Mouse (Mus musculus) CD4-positive, CD25-positive, alpha-beta regulatory T cell, adult 4 months (primary cell): Measurements from ENCODE around the gene Gm21518. TPM values are rescaled to one million over a fixed set of nuclear protein-coding genes. Genes with fewer than 3 reads are reported as not detected.
"Not testable (repeated sequence)": the region's sequence is repeated elsewhere in the genome, so short reads cannot be mapped to it uniquely, and the experiment has no call there.

Experiments used
- ATAC-seq: one replicate; pipeline ENCODE4 v1.8.0; 2017
- polyA plus RNA-seq, 2 experiments: library from polyadenylated mRNA; unstranded; fragments of 100-300 nt; shearing (Covaris generic); gene quantifications; one replicate each; pipeline ENCODE4 v1.2.1; 2017

Gm21518 gene
- polyA plus RNA-seq, result not detected

- not testable (repeated sequence) for ATAC-seq
Observed at GRCm38 (mm10) chrY:62190566-62190965, at the start of gene Gm21518. TSS of gene Gm21518 (plus strand) at chrY:62190866.
